Mouse (Mus musculus) megakaryocyte progenitor cell, adult 5-6 weeks (primary cell): ENCODE results near the gene Chd6. TPM values are rescaled to one million over a fixed set of nuclear protein-coding genes. Genes with fewer than 3 reads are reported as not detected.

Experiments used
- ATAC-seq: replicated peaks from 2 replicates; pipeline ENCODE4 v1.8.0; 2016; ENCODE audit warnings: mild to moderate bottlenecking, moderate TSS enrichment, inconsistent platforms; ENCODE audit not compliant: poor library complexity
- total RNA-seq, 2 experiments: library from RNA; stranded (forward) in 1 of 2; stranded (reverse) in 1 of 2; fragments of 157-497, 149-512 nt in 1 of 2; fragments of 200-1000 nt in 1 of 2; gene quantifications; 2 replicates each; pipeline versions ENCODE4 v1.2.3 to v1.2.4; 2015 to 2017

The Chd6 gene
- total RNA-seq (2015) (27.3 and 38.9 TPM in 2 replicates), total RNA-seq (2017) (24.5 and 40.9 TPM in 2 replicates)

- ATAC-seq: peak; percentile 94
These were observed at the start of gene Chd6 for GRCm38 (mm10) chr2:161108933-161109371. TSS of gene Chd6 (minus strand) at chr2:161109075.

GRCm38 (mm10) chr2:161150004-161150842 is 41.3 kb upstream of the Chd6 start:
- ATAC-seq: no peak

GRCm38 (mm10) chr2:161148428-161149020 is 39.6 kb upstream of the Chd6 start:
- no peak for ATAC-seq

- ATAC-seq: no peak
These were observed 39.0 kb upstream of the Chd6 start for GRCm38 (mm10) chr2:161147656-161148427.

GRCm38 (mm10) chr2:161144799-161145198 is 35.9 kb upstream of the Chd6 start:
- ATAC-seq: no peak

GRCm38 (mm10) chr2:161138672-161139536 is 30.0 kb upstream of the Chd6 start:
- ATAC-seq: no peak

- no peak for ATAC-seq
These were observed 28.1 kb upstream of the Chd6 start for GRCm38 (mm10) chr2:161136999-161137398.

GRCm38 (mm10) chr2:161128367-161129111 is 19.7 kb upstream of the Chd6 start:
- no peak for ATAC-seq

- ATAC-seq: no peak
These were observed 3.1 kb upstream of the Chd6 start for GRCm38 (mm10) chr2:161112011-161112410.

- ATAC-seq: no peak
These were observed 535 bp upstream of the Chd6 start for GRCm38 (mm10) chr2:161109398-161109821.

- peak; percentile 27 for ATAC-seq
These were observed 569 bp downstream of the Chd6 start for GRCm38 (mm10) chr2:161108085-161108927.

GRCm38 (mm10) chr2:161107236-161107635 is 1.6 kb downstream of the Chd6 start:
- no peak for ATAC-seq

GRCm38 (mm10) chr2:161103769-161104168 is 5.1 kb downstream of the Chd6 start:
- ATAC-seq: no peak

GRCm38 (mm10) chr2:161102102-161102501 is 6.8 kb downstream of the Chd6 start:
- ATAC-seq: 0 out of 2 replicates have a peak, but pooled peaks have one; percentile 15

GRCm38 (mm10) chr2:161097746-161098145 is 11.1 kb downstream of the Chd6 start:
- 0 out of 2 replicates have a peak, but pooled peaks have one; percentile 30 for ATAC-seq

- ATAC-seq: no peak
These were observed 18.0 kb downstream of the Chd6 start for GRCm38 (mm10) chr2:161090746-161091405.

GRCm38 (mm10) chr2:161090200-161090599 is 18.7 kb downstream of the Chd6 start:
- ATAC-seq: peak; percentile 94

- ATAC-seq: no peak
These were observed 30.3 kb downstream of the Chd6 start for GRCm38 (mm10) chr2:161078590-161078989.
